ENCODE assay signal across 22 mouse cellular contexts in genomic region chr16:38728576-38729132, GRCm38 (mm10). TPM values are rescaled to one million over a fixed set of nuclear protein-coding genes. Genes with fewer than 3 reads are reported as not detected.
DNase-seq lines count a peak whose midpoint lies in the region; ATAC-seq and TF ChIP-seq lines count a peak whose summit lies in the region.
"Had no signal": no experiment of that assay in that cellular context is flagged by ENCODE, and none has a peak within 500 bp of the region (broad histone marks: within the 10 kb centered on the region; RNA-seq: fewer than 3 reads in every experiment).

No protein-coding gene starts in this region.

- no peak overlapping the region for H3K4me2 ChIP-seq in heart, embryonic 11.5 days
- H3K4me2 ChIP-seq in kidney, embryonic 14.5 days (replicated peaks; ENCODE audit: low read depth, low read length): no peak overlapping the region
- H3K4me2 ChIP-seq in liver, postnatal 0 days (ENCODE audit: low read depth, low read length): no peak overlapping the region
- H3K4me2 ChIP-seq in liver, embryonic 12.5 days: no peak overlapping the region
- H3K4me2 ChIP-seq: embryonic facial prominence, embryonic 12.5 days; hindbrain, embryonic 12.5 days; limb, embryonic 12.5 days; midbrain, embryonic 15.5 days; neural tube, embryonic 15.5 days had no signal

- no peak for DNase-seq in heart, adult 2 months
- DNase-seq in kidney, adult 8-10 months: no peak
- peak; percentile 6 for DNase-seq in liver, postnatal 0 days
- DNase-seq in thymus, adult 18-20 months: no peak
- DNase-seq: adrenal gland, postnatal 14 days; cerebellum, adult 11 months; cerebellum, adult 9-10 months; cerebellum, postnatal 36 days; layer of hippocampus, adult 9-11 months; retina, postnatal 1 day; right cerebral cortex, postnatal 14 days; thymus, postnatal 14 days had no signal

- no peaks in the 10 kb centered on the region for H3K9me3 ChIP-seq in heart, embryonic 11.5 days (replicated peaks; ENCODE audit: control insufficient read depth, low read length)
- no peaks in the 10 kb centered on the region for H3K9me3 ChIP-seq in kidney, embryonic 14.5 days (ENCODE audit: control insufficient read depth, low read length)
- no peaks in the 10 kb centered on the region for H3K9me3 ChIP-seq in liver, postnatal 0 days (ENCODE audit: low read length)
- no peaks in the 10 kb centered on the region for H3K9me3 ChIP-seq in liver, embryonic 12.5 days (replicated peaks)
- H3K9me3 ChIP-seq: embryonic facial prominence, embryonic 12.5 days; heart, embryonic 13.5 days; hindbrain, embryonic 12.5 days; limb, embryonic 12.5 days; midbrain, embryonic 10.5 days; midbrain, embryonic 15.5 days; neural tube, embryonic 15.5 days had no signal

- H3K4me1 ChIP-seq in heart, adult 2 months (ENCODE audit: control insufficient read depth, insufficient read depth, low read length): peaks cover 5% of the 10 kb centered on the region
- 0 out of 2 replicates have a peak, but pooled peaks cover 9% of the 10 kb centered on the region for H3K4me1 ChIP-seq in heart, embryonic 11.5 days (ENCODE audit: control insufficient read depth, insufficient read depth, low read length)
- no peaks in the 10 kb centered on the region for H3K4me1 ChIP-seq in kidney, embryonic 14.5 days (ENCODE audit: control insufficient read depth, insufficient read depth, low read length)
- 0 out of 2 replicates have a peak, but pooled peaks cover 6% of the 10 kb centered on the region for H3K4me1 ChIP-seq in liver, postnatal 0 days (ENCODE audit: insufficient read depth)
- no peaks in the 10 kb centered on the region for H3K4me1 ChIP-seq in liver, embryonic 12.5 days
- H3K4me1 ChIP-seq: midbrain, embryonic 10.5 days; midbrain, embryonic 15.5 days had no signal

- no peak for TF ChIP-seq EP300 in heart, adult 2 months (IDR thresholded peaks at IDR 0.05; ENCODE audit: insufficient read depth, low read depth, low read length)
- no peak for TF ChIP-seq EP300 in liver, postnatal 0 days (IDR thresholded peaks at IDR 0.05; ENCODE audit: low read depth)

- H3K9ac ChIP-seq in heart, adult 2 months (ENCODE audit: low read depth, low read length): no peak overlapping the region
- H3K9ac ChIP-seq in heart, embryonic 11.5 days (ENCODE audit: low read depth, low read length): no peak overlapping the region
- H3K9ac ChIP-seq in kidney, embryonic 14.5 days (ENCODE audit: low read depth, low read length): no peak overlapping the region
- H3K9ac ChIP-seq in liver, postnatal 0 days (replicated peaks): no peak overlapping the region
- H3K9ac ChIP-seq in liver, embryonic 12.5 days: no peak overlapping the region
- H3K9ac ChIP-seq: embryonic facial prominence, embryonic 12.5 days; heart, embryonic 13.5 days; hindbrain, embryonic 12.5 days; limb, embryonic 12.5 days; midbrain, embryonic 15.5 days; neural tube, embryonic 15.5 days had no signal

- no peaks in the 10 kb centered on the region for H3K79me2 ChIP-seq in heart, adult 2 months (replicated peaks; ENCODE audit: control insufficient read depth, insufficient read depth, low read length)

- intact Hi-C loops in heart, adult 2 months (cut with DNase I): loop anchor here (1.0 to 10.0 kb wide), 2 partner anchors 109 to 194 kb away; no protein-coding TSS in a partner anchor

- H3K36me3 ChIP-seq in heart, adult 2 months (ENCODE audit: control insufficient read depth, insufficient read depth, low read length): no peaks in the 10 kb centered on the region
- H3K36me3 ChIP-seq in heart, embryonic 11.5 days (ENCODE audit: control insufficient read depth, insufficient read depth, low read length): no peaks in the 10 kb centered on the region
- no peaks in the 10 kb centered on the region for H3K36me3 ChIP-seq in kidney, embryonic 14.5 days (ENCODE audit: control insufficient read depth, insufficient read depth, low read length)
- no peaks in the 10 kb centered on the region for H3K36me3 ChIP-seq in liver, postnatal 0 days (replicated peaks; ENCODE audit: insufficient read depth, low read length)
- H3K36me3 ChIP-seq in liver, embryonic 12.5 days: no peaks in the 10 kb centered on the region
- H3K36me3 ChIP-seq: embryonic facial prominence, embryonic 12.5 days; heart, embryonic 13.5 days; hindbrain, embryonic 12.5 days; limb, embryonic 12.5 days; midbrain, embryonic 10.5 days; midbrain, embryonic 15.5 days; neural tube, embryonic 15.5 days had no signal

- no peak for TF ChIP-seq POLR2A in heart, adult 2 months (IDR thresholded peaks at IDR 0.05; ENCODE audit: insufficient read depth, low read depth, low read length)

- H3K27ac ChIP-seq in heart, adult 2 months: peak overlapping the region; percentile 85
- H3K27ac ChIP-seq in heart, embryonic 11.5 days (ENCODE audit: low read depth, low read length): no peak overlapping the region
- no peak overlapping the region for H3K27ac ChIP-seq in kidney, embryonic 14.5 days (ENCODE audit: low read depth, low read length)
- H3K27ac ChIP-seq in liver, postnatal 0 days (ENCODE audit: low read depth): no peak overlapping the region
- no peak overlapping the region for H3K27ac ChIP-seq in liver, embryonic 12.5 days
- H3K27ac ChIP-seq: embryonic facial prominence, embryonic 12.5 days; hindbrain, embryonic 12.5 days; limb, embryonic 12.5 days; midbrain, embryonic 10.5 days; midbrain, embryonic 15.5 days; neural tube, embryonic 15.5 days had no signal

- no peak overlapping the region for H3K4me3 ChIP-seq in heart, adult 2 months
- H3K4me3 ChIP-seq in heart, embryonic 11.5 days (ENCODE audit: low read depth, low read length): no peak overlapping the region
- no peak overlapping the region for H3K4me3 ChIP-seq in kidney, embryonic 14.5 days (ENCODE audit: low read length)
- no peak overlapping the region for H3K4me3 ChIP-seq in liver, postnatal 0 days (ENCODE audit: low read depth, low read length)
- no peak overlapping the region for H3K4me3 ChIP-seq in liver, embryonic 12.5 days
- H3K4me3 ChIP-seq: embryonic facial prominence, embryonic 12.5 days; heart, embryonic 13.5 days; hindbrain, embryonic 12.5 days; limb, embryonic 12.5 days; midbrain, embryonic 10.5 days; midbrain, embryonic 15.5 days; neural tube, embryonic 15.5 days had no signal

- no peak for TF ChIP-seq CTCF in heart, adult 2 months (IDR thresholded peaks at IDR 0.05)
- no peak for TF ChIP-seq CTCF in liver, postnatal 0 days (IDR thresholded peaks at IDR 0.05; ENCODE audit: low read depth)

- ATAC-seq in heart, embryonic 11.5 days (replicated peaks; ENCODE audit: insufficient number of reproducible peaks, low FRiP score, low TSS enrichment): no peak
- ATAC-seq in kidney, embryonic 14.5 days (ENCODE audit: low FRiP score, low TSS enrichment): peak; percentile 8; the same call in 1 of the 2 replicates
- ATAC-seq in liver, postnatal 0 days: no peak
- no peak for ATAC-seq in liver, embryonic 12.5 days
- ATAC-seq: midbrain, embryonic 15.5 days had no signal

- 92% methylated on average over 15 of the region's 15 CpGs for WGBS in heart, adult 2 months
- 86% methylated on average over 15 of the region's 15 CpGs for WGBS in heart, embryonic 11.5 days (ENCODE audit: insufficient replicate concordance)
- 78% methylated on average over 15 of the region's 15 CpGs for WGBS in kidney, embryonic 14.5 days
- WGBS in liver, postnatal 0 days (ENCODE audit: insufficient replicate concordance): 78% methylated on average over 15 of the region's 15 CpGs
- 82% methylated on average over 15 of the region's 15 CpGs for WGBS in liver, embryonic 12.5 days (ENCODE audit: insufficient replicate concordance)

- no peaks in the 10 kb centered on the region for H3K27me3 ChIP-seq in heart, adult 2 months (ENCODE audit: control insufficient read depth, insufficient read depth, low read length)
- no peaks in the 10 kb centered on the region for H3K27me3 ChIP-seq in heart, embryonic 11.5 days (ENCODE audit: control insufficient read depth, insufficient read depth, low read length)
- no peaks in the 10 kb centered on the region for H3K27me3 ChIP-seq in kidney, embryonic 14.5 days (ENCODE audit: control insufficient read depth, insufficient read depth, low read length)
- peaks cover 5% of the 10 kb centered on the region; the same call in 1 of the 2 replicates for H3K27me3 ChIP-seq in liver, postnatal 0 days (ENCODE audit: insufficient read depth, low read length)
- peaks cover 26% of the 10 kb centered on the region for H3K27me3 ChIP-seq in liver, embryonic 12.5 days (replicated peaks)
- H3K27me3 ChIP-seq: embryonic facial prominence, embryonic 12.5 days; heart, embryonic 13.5 days; hindbrain, embryonic 12.5 days; limb, embryonic 12.5 days; midbrain, embryonic 15.5 days; neural tube, embryonic 15.5 days had no signal

RNA-seq across cellular contexts. Expression of gene B4galt4, which starts 13.4 kb away (rescaled TPM):
- total RNA-seq in heart, adult 2 months (2021): 10 to 100 TPM in 1 of 2 experiments, 1 to 10 TPM in 1; 8.1 to 13.2 TPM
- polyA plus RNA-seq in heart, adult 2 months (2012; rRNA removed): 6.4 and 9.6 TPM in 2 replicates
- 31.0 and 33.8 TPM in 2 replicates for polyA plus RNA-seq in heart, embryonic 11.5 days (2014; fragmentation: Nextera tagmentation; extraction: Ambion mirVana)
- polyA plus RNA-seq in kidney, embryonic 14.5 days (2014; fragmentation: Nextera tagmentation; extraction: Ambion mirVana): 24.5 and 32.7 TPM in 2 replicates
- 3.0 and 3.4 TPM in 2 replicates for polyA plus RNA-seq in liver, postnatal 0 days (2015; fragmentation: Nextera tagmentation; extraction: Ambion mirVana)
- 4.7 and 5.7 TPM in 2 replicates for polyA plus RNA-seq in liver, embryonic 12.5 days (2016; fragmentation: Nextera tagmentation; extraction: Ambion mirVana)

RNA-seq across cellular contexts. Expression of gene Arhgap31, which starts 15.6 kb away (rescaled TPM):
- 10 to 100 TPM; 38.2 to 41.2 TPM for total RNA-seq in heart, adult 2 months (2021)
- polyA plus RNA-seq in heart, adult 2 months (2012; rRNA removed): 14.1 and 20.1 TPM in 2 replicates
- polyA plus RNA-seq in heart, embryonic 11.5 days (2014; fragmentation: Nextera tagmentation; extraction: Ambion mirVana): 33.9 and 35.8 TPM in 2 replicates
- polyA plus RNA-seq in kidney, embryonic 14.5 days (2014; fragmentation: Nextera tagmentation; extraction: Ambion mirVana): 7.3 and 10.0 TPM in 2 replicates
- polyA plus RNA-seq in liver, postnatal 0 days (2015; fragmentation: Nextera tagmentation; extraction: Ambion mirVana): 1.6 and 1.7 TPM in 2 replicates
- polyA plus RNA-seq in liver, embryonic 12.5 days (2016; fragmentation: Nextera tagmentation; extraction: Ambion mirVana): 3.5 and 4.0 TPM in 2 replicates
